Mouse (Mus musculus) cerebellum, adult 11 months (tissue): ENCODE measurements around the gene Ror2.

Source experiments
- DNase-seq: peaks from one replicate; pipeline ENCODE4 v3.0.0; 2022

Ror2 gene

DNA sequence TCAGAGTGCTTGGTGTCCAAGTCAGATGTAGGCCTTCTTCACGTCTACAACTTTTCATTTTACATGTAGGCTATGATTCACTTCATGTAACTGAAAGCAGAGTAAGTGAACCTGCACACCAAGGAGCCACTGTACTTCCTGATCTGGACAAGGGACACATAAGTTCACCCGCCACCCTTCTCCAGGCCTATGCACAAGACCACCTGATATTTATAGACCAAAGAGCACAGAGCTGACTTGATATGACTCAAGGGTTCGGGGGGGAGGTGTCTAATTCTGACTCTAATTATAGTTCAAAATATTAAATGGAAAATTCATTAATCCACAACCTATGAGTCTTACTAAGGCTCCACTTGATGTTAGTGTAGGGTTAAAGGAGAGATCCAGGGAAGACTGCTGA, 14.3 kb downstream of the Ror2 start:
- no peak for DNase-seq

DNA sequence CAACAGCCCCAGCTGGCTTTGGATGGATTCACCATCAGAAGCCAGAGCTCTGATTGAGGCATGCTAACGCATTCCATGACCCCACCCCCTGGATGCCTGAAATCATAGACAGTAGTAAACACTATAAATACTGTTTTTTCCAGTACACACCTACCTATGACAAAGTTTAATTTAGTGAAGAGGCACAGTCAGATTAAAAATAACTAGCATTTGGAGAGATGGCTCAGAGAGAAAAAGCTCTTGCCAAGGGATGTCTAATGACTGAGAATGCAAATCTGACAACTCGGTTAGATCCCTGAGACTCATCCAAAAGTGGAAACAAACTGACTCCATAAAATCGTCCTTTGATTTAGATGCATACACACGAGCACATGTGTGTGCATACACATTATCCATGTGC, 15.4 kb downstream of the Ror2 start:
- no peak for DNase-seq

DNA sequence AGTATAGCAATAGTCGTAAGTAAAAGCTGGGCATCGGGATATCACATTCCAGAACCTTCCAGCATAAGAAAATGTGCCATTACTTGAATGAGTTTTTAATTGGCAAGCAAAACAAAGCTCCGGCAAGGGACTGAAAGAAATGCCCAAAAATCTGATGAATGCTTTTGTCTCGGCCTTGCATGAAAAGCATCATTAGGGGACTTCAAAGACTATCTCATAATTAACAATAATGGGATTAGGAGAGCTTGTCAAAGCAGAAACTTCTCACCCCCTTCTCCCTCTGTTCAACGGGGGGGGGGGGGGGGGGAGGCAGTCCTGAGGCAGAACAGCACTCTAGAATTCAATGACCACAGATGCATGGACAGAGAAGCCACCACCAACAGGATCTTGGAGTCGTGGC, 17.4 kb downstream of the Ror2 start:
- DNase-seq, result no peak

DNA sequence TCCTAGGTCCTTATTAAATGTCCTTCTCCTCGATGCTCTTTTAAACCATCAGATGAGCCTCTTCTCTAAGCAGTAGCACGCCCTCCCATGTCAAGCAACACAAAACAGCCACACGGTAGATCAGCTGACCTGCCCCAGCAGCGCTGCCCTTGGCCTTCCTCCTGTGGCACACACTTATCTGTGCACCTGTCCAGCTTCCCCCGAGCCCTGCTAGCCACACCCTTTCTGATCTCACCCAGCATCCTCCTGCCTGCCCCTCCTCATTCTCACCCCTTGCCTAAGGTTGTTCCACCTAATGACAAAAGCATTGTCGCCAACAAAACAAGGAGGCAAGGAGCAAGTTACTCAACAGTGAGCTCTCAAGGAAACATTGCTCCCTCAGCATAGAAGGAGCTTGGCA, 18.1 kb downstream of the Ror2 start:
- DNase-seq, result no peak

DNA sequence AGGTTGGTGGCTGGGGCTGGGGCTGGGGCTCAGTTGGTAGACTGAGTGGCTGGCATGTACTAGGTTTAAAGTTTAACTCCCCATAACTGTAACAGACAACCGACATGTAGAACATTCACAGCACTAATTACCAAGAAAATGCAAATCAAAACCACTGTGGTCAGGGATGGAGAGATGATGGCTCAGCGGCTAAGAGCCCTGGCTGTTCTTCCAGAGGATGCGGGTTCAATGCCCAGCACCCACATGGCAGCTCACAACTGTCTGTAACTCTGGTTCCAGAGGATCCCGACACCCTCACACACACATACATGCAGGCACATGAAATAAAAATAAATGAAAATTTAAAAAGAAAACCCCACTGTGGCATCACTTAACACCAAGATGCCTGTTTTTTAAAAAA, 18.8 kb downstream of the Ror2 start:
- no peak for DNase-seq

DNA sequence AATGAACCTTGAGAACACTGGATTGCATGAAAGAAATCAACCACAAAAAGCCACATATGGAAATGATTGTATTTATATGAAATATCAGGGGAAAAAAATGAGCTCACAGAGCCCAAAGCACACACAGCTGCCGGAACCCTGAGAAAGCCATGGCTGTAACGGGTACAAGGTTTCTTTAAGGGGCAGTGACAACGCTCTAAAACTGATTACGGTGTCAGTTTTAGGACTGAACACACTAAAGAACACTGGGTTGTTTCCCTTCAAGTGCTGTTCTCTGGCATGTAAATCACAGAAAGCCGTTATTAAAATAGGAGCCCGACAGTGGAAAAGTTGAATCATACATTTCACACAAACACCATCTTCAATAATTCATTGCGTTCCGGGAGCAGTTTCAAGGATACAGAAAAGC, 19.4 kb downstream of the Ror2 start:
- no peak for DNase-seq

DNA sequence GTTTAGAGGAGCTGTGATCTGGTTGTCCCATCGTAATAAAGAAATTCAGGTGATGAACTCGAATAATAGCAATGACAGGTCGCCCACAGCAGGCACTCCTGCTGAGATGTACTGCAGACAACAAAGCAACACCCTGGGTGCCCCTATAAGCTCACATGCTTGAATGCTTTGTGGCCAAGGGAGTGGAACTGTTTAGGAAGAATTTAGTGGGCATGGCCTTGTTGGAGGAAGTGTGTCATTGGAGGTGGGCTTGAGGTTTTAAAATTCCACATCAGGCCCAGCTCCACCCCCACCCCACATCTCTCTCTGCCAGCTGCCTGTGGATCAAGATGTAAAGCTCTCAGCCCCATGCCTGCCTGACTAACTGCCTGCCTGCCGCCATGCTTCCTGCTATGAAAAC, 21.0 kb downstream of the Ror2 start:
- no peak for DNase-seq

DNA sequence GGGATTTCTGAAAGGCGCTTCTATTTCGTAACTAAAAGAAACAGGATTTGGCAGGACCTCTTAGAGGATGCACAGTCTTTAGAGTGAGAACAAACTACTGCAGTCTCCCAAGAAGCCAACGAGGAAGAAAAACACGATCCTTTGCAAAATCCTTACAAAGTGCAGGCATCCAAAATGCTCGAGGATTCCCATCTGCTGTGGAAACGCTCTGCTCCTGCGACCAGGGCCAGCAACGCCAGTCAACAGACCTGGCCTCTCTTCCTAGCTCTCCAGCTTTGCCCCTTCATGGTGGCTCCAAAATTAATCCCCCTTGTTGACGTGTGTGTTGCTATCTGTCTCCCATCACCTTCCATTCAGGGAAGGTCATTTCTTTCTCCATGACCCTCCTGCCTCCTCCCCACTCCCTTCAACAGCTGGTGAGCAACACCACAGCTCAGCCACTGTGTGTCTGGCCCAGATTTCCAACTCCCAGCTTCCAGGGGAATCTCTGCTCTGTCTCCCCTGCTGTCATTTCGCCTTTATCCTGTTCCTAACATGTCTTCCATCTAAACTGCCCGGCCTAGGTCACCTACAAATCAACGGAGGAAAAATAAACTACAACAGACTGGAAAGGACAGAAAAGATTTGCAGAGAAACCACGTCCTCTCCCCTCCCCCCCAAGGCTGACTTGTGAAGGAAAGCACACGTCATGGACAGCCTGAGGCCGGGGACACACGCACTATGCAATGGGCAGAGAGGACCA, 23.2 kb downstream of the Ror2 start:
- DNase-seq, result no peak

DNA sequence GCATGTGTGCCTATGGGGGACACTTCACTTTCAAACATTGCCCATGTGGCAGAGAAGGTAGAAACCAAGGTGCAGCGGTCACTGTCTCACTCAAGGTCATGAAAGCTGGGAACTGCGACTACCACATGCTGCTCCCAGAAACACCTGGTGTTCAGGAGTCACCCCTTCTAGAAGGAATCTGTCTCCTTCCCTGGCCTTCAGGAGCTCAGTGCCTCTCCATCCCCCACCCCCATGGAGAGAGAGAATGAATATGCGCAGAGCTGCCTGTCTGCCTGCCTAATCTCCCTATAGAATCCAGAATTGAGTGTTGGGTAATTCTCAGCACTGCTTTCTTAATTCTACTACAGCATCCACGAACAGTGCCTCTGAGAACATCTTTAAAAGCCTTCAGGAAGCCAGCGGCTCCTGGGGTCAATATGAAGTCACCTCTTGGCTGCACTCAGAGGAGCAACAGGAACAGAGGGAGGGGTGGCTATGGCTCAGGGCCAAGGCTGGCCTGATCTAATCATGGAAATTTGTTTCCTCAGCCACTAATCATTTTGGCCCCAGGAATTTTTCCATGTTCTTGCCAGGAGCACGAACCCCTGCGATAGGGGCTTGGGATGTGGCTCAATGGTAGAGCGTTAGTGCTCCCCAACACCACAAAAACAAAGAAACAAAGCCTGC, 24.7 kb downstream of the Ror2 start:
- no peak for DNase-seq

DNA sequence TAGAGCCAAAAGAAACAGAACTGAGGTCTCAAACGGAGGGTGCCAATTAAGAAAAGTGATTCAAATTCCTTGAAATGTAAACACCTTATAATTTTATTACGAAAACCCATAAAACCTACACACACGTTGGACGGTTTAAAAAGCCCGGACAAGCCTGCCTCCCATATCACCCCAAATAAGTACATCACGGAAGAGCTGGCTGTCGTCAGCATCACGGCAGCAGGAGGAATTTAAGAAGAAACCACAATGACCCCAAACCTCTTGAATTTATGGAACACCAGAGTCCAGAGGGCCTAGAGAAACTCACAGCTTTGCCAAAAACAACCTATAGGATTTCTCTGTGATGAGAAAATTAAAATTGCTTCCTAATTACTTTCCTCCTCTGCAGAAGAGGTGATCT, 27.0 kb downstream of the Ror2 start:
- DNase-seq, result no peak

DNA sequence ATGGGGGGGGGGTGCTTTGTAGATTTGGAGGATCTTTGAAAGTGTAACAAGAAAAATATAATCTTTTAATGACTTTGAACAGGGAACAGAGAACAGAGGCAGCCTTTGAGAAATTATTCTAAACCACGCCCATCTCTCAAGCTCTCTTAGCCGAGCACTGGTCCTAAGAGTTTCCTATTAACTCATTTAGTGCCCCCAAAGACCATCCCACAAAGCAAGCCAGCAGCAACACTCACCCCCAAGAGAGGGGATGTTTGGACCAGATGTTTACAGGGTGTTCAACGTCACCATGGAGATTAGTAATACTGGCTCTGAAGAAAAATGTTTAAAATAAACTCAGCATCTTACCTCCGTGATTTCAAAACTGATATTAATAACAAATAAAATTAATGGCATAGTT, 27.4 kb downstream of the Ror2 start:
- DNase-seq, result no peak

DNA sequence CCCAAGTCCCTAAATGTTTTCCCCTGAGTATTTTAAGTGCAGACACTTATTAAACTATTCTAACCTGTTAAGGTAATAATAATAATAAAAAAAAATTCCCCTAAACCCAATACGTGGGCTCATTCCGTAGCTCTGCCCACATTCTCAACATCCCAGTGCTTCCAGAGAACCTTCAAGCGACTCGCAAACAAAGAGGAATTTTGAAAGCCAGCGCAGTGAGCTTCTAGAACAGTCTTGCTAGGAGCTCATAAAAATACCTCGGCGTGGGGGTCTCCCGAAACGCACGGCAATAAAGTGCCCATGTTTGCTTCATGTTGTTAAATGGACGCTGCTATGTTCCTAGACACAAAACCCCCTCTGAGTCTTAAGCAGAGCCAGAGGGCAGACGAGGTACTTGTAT, 32.7 kb downstream of the Ror2 start:
- DNase-seq, result no peak

DNA sequence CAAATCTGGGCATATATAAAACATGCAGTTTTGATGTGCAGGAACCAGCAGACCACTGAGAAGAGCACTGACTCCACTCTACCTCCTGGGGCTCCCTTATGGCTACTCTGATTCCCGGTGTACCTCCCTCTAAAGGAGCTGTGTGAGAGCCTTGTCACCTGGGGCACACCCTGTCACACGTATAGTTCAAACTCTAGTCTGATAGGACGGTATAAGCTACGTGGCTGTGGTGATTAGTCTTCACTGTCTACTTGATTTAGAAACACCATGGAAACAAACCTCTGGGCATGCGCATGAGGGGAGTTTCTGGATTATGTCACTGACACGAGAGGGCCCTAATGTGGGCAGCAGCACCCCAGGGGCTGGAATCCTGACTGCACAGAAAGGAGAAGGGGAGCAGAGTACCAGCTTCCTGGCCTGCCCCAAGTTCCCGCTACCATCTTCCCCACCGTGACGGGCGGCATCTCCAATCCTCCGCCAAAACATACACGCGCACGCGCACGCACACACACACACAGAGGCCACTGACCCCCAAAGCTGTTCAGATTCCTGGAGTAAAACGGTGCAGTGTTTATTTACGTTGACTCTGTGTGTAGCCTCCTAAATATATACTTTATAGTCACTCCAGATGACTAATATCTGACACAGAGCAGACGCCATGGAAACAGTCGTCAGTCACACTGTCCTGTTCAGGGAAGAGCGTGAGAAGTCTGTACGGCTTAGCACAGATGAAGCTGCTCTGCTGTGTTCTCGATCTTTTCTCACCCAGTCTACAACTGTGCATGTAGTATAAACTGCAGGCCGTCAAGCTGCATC, 37.1 kb downstream of the Ror2 start:
- no peak for DNase-seq

DNA sequence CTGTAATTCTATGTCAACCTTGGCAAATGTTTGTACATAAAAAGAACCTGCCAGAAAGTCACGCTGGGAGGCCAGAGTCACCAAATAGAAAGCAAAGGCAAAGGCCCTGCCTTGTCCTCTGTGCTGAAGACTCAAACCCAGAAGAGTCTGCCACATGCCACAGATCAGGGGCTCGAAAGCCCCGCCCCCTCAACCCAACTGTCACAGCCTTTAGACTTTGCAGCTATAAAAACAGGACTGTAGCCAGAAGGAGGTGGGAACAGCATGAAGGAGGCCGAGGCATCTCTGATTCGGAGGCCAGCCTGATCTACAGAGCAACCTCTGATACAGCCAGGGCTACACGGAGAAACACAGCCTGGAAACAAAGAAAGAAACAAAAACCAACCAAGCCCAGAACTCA, 37.8 kb downstream of the Ror2 start:
- no peak for DNase-seq

DNA sequence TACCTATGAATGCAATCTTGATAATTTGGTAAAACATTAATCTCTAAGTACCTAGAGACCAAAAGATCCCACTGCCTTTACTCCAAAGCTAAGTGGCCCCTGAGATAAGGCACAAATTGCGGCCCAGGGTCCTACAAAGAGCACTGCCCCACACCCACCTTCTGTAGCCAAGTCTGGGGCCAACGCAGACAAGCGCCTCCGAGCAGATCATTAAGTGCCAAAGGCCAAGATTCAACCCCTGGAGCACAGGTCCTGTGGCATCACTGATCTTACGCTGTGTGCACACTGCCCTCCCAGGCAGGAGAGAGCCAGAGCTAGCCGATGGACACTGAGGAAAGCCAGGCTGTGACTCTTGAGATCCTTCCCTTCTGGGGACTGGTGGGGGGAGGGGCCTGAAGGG, 38.7 kb downstream of the Ror2 start:
- DNase-seq, result no peak

DNA sequence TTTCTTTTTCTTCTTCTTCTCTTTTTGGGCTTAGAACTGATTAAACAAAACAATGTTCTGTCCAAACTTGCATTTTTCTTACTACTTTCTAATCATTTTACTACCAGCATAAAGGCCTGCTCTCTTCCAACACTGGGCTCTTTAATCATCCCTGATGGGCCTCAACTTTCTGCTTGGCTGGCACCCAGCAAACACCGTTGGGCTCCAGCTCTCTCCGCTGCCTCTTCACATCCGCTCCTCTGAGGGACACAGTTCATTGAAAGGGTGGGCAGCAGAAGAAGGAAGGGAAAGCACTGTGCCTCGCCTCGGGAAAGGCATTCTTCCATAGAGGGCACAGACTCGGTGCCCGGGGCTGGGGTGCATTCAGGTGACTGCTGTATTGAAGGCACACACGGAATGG, 41.8 kb downstream of the Ror2 start:
- DNase-seq, result no peak

DNA sequence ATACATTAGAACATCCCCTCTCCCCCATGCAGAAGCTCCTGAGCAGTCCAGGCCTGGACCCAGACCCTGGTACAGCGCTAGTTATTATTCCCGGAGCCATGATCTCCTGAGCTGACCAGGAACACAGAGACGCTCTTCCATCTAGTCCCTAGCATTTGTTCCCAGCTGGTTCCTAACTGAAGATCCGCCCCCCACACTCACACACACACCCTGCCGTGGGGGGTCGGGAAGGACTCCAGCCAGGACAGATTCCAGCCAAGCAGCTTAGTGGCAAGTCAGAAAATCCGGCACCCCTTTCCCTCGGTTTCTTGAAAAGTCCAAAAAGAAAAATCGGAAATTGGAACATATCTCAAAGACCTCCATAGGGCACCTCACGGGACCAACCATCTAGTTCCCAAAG, 48.5 kb downstream of the Ror2 start:
- DNase-seq, result no peak

DNA sequence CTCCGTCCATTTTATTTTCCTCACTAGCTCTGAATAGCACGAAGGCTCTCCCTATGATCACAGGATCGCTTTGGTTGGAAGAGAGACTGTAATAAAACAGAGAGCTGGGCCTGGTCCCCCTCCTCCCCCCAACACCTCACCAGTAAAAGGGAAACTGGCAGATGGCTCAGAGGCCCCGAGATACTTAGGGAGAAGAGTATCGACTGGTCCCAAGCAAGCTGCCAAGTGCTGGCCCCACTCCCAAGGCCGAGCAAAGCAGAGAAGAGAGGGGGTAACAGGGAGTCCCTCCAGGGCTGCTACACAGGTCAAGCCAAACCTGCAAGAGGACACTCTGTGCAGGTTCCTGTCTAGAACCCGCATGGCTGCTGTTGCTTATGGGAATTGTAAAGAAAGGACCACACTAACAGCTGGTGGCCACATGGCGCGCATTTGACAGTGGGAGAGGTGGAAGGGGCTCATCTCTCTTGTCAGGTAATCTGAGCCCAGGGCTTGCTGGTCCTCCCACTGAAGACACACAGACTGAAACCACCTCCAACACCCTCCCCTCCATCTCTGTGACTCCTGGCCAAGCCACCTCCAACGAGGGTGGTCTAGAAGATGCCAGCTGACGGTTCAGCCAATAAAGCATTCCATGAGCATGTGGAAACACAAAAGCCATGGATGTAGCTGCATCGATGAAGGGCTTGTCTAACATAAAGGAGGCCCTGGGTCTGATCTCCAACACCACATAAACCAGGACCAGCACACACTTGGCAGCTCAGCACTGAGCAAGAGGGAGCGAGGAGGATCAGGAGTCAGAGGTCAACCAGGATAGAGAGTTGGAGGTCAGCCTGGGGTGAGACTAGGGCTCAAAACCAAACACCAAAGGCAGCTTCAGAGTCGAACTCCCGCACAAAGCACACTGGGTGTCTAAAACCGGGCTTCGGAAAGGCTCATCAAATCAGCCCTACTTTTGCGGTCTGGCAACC, 49.2 kb downstream of the Ror2 start:
- no peak for DNase-seq

DNA sequence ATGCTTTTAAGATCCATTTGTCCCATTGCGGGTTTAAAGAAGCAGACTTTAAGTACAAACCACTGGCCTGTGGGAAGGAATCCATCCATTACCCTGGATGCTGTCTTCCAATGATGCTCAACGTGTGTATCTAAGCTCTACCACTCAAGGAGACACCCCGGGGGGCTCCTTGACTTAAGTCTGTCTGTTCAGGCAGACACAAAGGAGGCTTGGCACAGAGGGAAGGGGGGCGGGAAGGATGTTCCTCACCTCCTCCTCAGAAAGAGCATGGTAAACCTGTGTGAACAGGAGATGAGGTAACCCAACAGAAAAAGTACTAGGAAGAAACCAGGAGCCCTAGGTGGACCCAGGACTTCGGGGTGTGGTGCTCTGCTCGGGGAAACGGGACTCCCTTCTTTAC, 50.0 kb downstream of the Ror2 start:
- DNase-seq, result no peak

DNA sequence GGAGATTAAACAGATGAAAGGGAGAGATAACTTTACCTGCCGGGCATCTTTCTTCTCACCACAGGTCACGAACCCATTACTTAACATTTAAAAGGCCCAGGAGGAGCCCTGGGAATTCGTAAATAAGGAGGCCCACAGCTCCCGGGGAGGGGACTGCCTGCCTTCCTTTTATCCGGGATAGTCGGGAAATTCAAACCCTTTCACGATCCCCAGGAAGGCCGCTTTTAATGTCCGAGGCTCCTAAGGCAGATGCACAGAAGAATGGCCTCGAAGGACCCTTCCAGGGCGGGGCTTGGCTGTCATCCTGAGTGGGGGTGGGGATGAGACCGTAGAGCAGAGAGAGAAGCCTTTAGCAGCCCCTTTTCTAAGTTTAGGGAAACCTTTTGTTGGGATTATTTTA, 51.1 kb downstream of the Ror2 start:
- no peak for DNase-seq

DNA sequence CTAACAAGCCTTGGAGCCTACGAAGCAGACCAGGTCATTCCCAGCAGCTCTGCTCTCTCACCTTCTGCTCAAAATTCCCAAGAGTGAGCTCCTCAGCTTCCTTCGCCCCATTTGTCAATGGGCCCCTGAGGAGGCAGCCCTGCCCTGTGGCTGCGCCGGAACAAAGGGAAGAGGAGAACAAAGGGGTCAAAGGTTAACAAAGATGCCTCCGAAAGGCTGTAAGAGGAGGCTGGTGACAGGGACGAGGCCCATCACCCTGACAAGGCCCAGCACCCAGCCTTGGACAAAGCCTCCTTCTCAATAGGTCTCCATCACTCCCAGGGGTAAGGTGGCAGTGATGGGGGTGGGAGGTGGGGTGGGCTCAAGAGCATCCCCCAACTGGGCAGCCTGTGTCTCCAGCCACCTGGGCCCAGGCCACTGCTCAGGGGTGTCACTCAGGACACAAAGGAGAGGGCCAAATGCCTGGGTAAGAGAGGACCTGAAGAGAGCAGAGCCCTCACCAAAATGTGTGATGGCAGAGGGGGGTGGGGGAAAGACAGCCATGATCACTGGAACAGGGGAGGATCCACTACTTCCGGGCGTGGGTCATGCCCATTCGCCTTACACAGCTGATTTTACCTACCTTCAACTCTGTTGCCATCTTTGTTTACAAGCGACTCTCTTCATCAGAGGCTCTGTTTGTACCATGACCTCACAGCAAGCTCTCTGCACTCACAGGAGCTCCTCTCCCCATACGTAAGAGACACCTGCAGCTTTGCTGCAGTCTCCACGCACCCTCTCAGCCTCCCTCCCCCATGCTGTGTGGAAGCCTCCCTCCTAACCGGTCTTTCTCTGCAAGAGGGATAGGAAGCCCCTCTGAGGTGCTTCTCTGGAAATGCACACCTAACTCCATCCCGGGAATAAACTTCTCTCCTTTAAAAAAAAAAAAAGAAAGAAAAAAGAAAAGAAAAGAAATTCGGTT, 51.8 kb downstream of the Ror2 start:
- DNase-seq, result no peak

DNA sequence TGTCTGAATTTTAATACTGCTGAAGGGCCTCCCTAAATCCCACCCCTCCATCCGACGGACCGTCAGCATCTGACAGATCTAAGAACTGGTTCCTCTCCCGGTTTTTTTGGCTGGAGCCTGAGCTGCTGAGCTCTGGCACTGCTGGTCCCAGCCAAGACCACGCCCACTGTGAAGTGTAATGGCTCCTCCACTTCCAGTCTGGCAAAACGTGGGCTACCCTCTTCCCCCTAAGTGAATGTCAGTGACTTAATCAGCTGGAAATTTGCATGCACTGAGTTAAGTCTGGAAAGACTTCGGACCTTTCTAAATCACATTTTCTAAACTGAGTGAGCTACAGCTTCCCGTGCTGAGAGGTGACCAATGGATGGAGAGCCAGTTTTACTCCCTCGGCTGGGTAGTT, 52.5 kb downstream of the Ror2 start:
- no peak for DNase-seq
